Mouse (Mus musculus) spleen, postnatal 4 days (tissue): ENCODE data around the gene Akap11.
"Not testable (repeated sequence)": the region's sequence is repeated elsewhere in the genome, so short reads cannot be mapped to it uniquely, and the experiment has no call there.

Source experiments
- DNase-seq, 2 experiments: peaks; one replicate each; pipeline ENCODE4 v3.0.0; 2022; ENCODE audit warnings: low spot score in 2 of 2

Akap11 gene

GRCm38 (mm10) chr14:78536281-78537165 is at the start of gene Akap11:
Akap11 (minus strand) TSS chr14:78536808.
- peak; percentile 86 to 93 for DNase-seq

- peak in 1 of 2 experiments; percentile 41 for DNase-seq
These were observed 47.6 kb upstream of the Akap11 start for GRCm38 (mm10) chr14:78584222-78584621.

GRCm38 (mm10) chr14:78583168-78583567 is 46.6 kb upstream of the Akap11 start:
- peak in 1 of 2 experiments; percentile 26 for DNase-seq

- peak in 1 of 2 experiments; percentile 59 for DNase-seq
These were observed 39.3 kb upstream of the Akap11 start for GRCm38 (mm10) chr14:78575899-78576298.

- peak in 1 of 2 experiments; percentile 19 for DNase-seq
These were observed 31.8 kb upstream of the Akap11 start for GRCm38 (mm10) chr14:78568410-78568809.

GRCm38 (mm10) chr14:78566431-78566830 is 29.8 kb upstream of the Akap11 start:
- peak in 1 of 2 experiments; percentile 10 for DNase-seq

GRCm38 (mm10) chr14:78564292-78564691 is 27.7 kb upstream of the Akap11 start:
- no peak for DNase-seq

- no peak for DNase-seq
These were observed 26.6 kb upstream of the Akap11 start for GRCm38 (mm10) chr14:78563211-78563610.

GRCm38 (mm10) chr14:78562121-78562520 is 25.5 kb upstream of the Akap11 start:
- DNase-seq, result no peak

- no peak for DNase-seq
These were observed 22.4 kb upstream of the Akap11 start for GRCm38 (mm10) chr14:78559042-78559441.

- not testable (repeated sequence) for DNase-seq
These were observed 18.2 kb upstream of the Akap11 start for GRCm38 (mm10) chr14:78554830-78555229.

- DNase-seq, result no peak
These were observed 17.1 kb upstream of the Akap11 start for GRCm38 (mm10) chr14:78553661-78554060.

GRCm38 (mm10) chr14:78548807-78549206 is 12.2 kb upstream of the Akap11 start:
- DNase-seq, result no peak

GRCm38 (mm10) chr14:78541319-78541718 is 4.7 kb upstream of the Akap11 start:
- DNase-seq, result no peak

- DNase-seq, result no peak
These were observed 3.2 kb upstream of the Akap11 start for GRCm38 (mm10) chr14:78539821-78540220.

GRCm38 (mm10) chr14:78538572-78539320 is 2.1 kb upstream of the Akap11 start:
- DNase-seq, result no peak

- no peak for DNase-seq
These were observed 943 bp upstream of the Akap11 start for GRCm38 (mm10) chr14:78537551-78537950.

- DNase-seq, result no peak
These were observed 1.2 kb downstream of the Akap11 start for GRCm38 (mm10) chr14:78535366-78535765.

- no peak for DNase-seq
These were observed 2.0 kb downstream of the Akap11 start for GRCm38 (mm10) chr14:78534651-78535050.

GRCm38 (mm10) chr14:78533701-78534100 is 2.9 kb downstream of the Akap11 start:
- no peak for DNase-seq

GRCm38 (mm10) chr14:78532345-78532744 is 4.3 kb downstream of the Akap11 start:
- no peak for DNase-seq

GRCm38 (mm10) chr14:78530256-78530655 is 6.4 kb downstream of the Akap11 start:
- no peak for DNase-seq
